Comparison of ENCODE assay signal across 8 mouse cellular contexts in genomic region chr11:106036548-106037417, GRCm38 (mm10). TPM values are rescaled to one million over a fixed set of nuclear protein-coding genes. Genes with fewer than 3 reads are reported as not detected.
DNase-seq lines count a peak whose midpoint lies in the region; ATAC-seq and TF ChIP-seq lines count a peak whose summit lies in the region.

Dcaf7 (plus strand) TSS chr11:106036872.

- POLR2A ChIA-PET in Patski (lab: Charles Lee) = no interaction called here

- peak within 1 kb of the TSS; percentile 95 for H3K9ac ChIP-seq in hindbrain, embryonic 13.5 days

- no peak for TF ChIP-seq CTCF in Patski (IDR thresholded peaks at IDR 0.05)

- H3K9me3 ChIP-seq in hindbrain, embryonic 13.5 days = no peaks in the 10 kb centered on the region

- no peaks in the 10 kb centered on the region for H3K27me3 ChIP-seq in Patski
- no peaks in the 10 kb centered on the region for H3K27me3 ChIP-seq in hindbrain, embryonic 13.5 days

- DNase-seq in Patski (ENCODE audit: low read depth, low spot score) = peak; percentile 83
- peak; percentile 98 to 99 for DNase-seq in cerebellum, postnatal 14 days
- DNase-seq in frontal cortex, postnatal 14 days (ENCODE audit: low spot score in 2 of 2) = peak; percentile 98 to 100
- peak; percentile 97 to 99 for DNase-seq in layer of hippocampus, postnatal 25 days (ENCODE audit: extremely low spot score in 1 of 2, low spot score in 1 of 2)
- peak; percentile 97 for DNase-seq in lung, postnatal 25 days (ENCODE audit: low spot score)
- DNase-seq in retina, embryonic 14.5 days (ENCODE audit: low spot score) = peak; percentile 99
- DNase-seq in thymus, postnatal 4 days = peak; percentile 95

- WGBS in hindbrain, embryonic 13.5 days = under 1% methylated on average over 64 of the region's 66 CpGs

- peak within 1 kb of the TSS; percentile 96 for H3K4me3 ChIP-seq in hindbrain, embryonic 13.5 days

- ATAC-seq in Patski = peak; percentile 99
- ATAC-seq in hindbrain, embryonic 13.5 days (ENCODE audit: low FRiP score) = peak; percentile 98

- CTCF ChIA-PET in Patski (lab: Charles Lee) = interaction anchor here (0.9 kb wide), 1 partner anchor 10 kb away, joined by 8 read pairs; no protein-coding TSS in a partner anchor

- H3K36me3 ChIP-seq in hindbrain, embryonic 13.5 days = 0 out of 2 replicates have a peak, but pooled peaks cover 3% of the 10 kb centered on the region

- peak within 1 kb of the TSS; percentile 81 for H3K4me2 ChIP-seq in hindbrain, embryonic 13.5 days

- peaks cover 41% of the 10 kb centered on the region for H3K4me1 ChIP-seq in hindbrain, embryonic 13.5 days (replicated peaks)

- peak within 1 kb of the TSS; percentile 94 for H3K27ac ChIP-seq in hindbrain, embryonic 13.5 days

- in situ Hi-C loops in Patski (cut with MboI; ENCODE audit: low pct_unique_long_range_greater_than_20kb) = no loop called here

RNA-seq across cellular contexts. Expression of gene Dcaf7, which starts in this region (rescaled TPM):
- 52.8 TPM for polyA plus RNA-seq in Patski (2021)
- polyA plus RNA-seq in hindbrain, embryonic 13.5 days (2015; fragmentation: Nextera tagmentation; extraction: Ambion mirVana) = 117 and 123 TPM in 2 replicates
- 100 to 1,000 TPM; 146 to 153 TPM for total RNA-seq in layer of hippocampus, postnatal 25 days (2021)

Comparison
In these comparisons a context has a peak if more than half of its experiments do, and no peak if none do; other contexts are left out.
1. Peak in every context shown above with its lines: DNase-seq, ATAC-seq, H3K4me3 ChIP-seq and H3K27ac ChIP-seq.